Mouse (Mus musculus): ENCODE measurements around the gene Cript. TPM values are rescaled to one million over a fixed set of nuclear protein-coding genes. Genes with fewer than 3 reads are reported as not detected.
"Not testable (repeated sequence)": the region's sequence is repeated elsewhere in the genome, so short reads cannot be mapped to it uniquely, and the experiment has no call there.

The Cript gene
- polyA plus RNA-seq, 1 experiment from 2014 or later = 217 TPM

DNA sequence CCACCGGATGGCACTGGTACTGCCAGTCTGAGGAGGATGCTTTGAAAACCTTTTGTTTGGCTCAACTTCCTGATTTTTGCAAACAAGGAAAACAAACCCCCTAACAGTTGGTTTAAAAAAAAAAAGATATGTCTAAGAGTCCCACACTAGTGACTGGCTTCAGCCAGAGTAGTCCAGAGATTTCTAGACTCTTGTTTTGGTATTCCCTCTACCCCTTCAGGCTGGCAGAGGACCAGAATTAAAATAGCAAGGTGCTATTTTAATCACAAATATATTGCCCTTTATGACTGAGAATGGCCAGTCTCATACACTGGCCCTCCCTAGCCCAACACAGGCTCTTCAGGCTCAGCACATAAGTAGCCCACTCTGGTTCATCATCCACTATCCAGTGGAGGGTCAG, 30.3 kb downstream of the Cript start:
- 0 out of 2 replicates have a peak overlapping the region, but pooled peaks have one; percentile 28 for H3K27ac ChIP-seq (ENCODE audit: low read depth, low read length)
- 72% methylated on average over 1 of the region's 1 CpGs for WGBS

GRCm38 (mm10) chr17:87056761-87057160, 31.4 kb downstream of the Cript start:
- Histone ChIP-seq H3K9me3 (ENCODE audit: control insufficient read depth, low read length) (no peaks in the 10 kb centered on the region), H3K36me3 (ENCODE audit: control insufficient read depth, insufficient read depth, low read length) (no peaks in the 10 kb centered on the region), H3K4me2 (ENCODE audit: low read depth, low read length) (no peak overlapping the region), H3K4me1 (ENCODE audit: control insufficient read depth, insufficient read depth, low read length) (peaks cover 9% of the 10 kb centered on the region; the same call in 1 of the 2 replicates), H3K9ac (replicated peaks; ENCODE audit: low read depth, low read length) (no peak overlapping the region), H3K27me3 (ENCODE audit: control insufficient read depth, insufficient read depth, low read length) (no peaks in the 10 kb centered on the region), H3K27ac (ENCODE audit: low read depth, low read length) (no peak overlapping the region), H3K4me3 (ENCODE audit: low read depth, low read length) (no peak overlapping the region)
- WGBS = 94% methylated on average over 7 of the region's 7 CpGs
- no peak for ATAC-seq (ENCODE audit: low read depth)

More for the DNA sequence above, 30.3 kb downstream of the Cript start:
- ATAC-seq (ENCODE audit: low read depth) = no peak
- H3K36me3 ChIP-seq (ENCODE audit: control insufficient read depth, insufficient read depth, low read length) = no peaks in the 10 kb centered on the region
- no peak overlapping the region for H3K9ac ChIP-seq (replicated peaks; ENCODE audit: low read depth, low read length)
- H3K4me1 ChIP-seq (ENCODE audit: control insufficient read depth, insufficient read depth, low read length) = peaks cover 9% of the 10 kb centered on the region; the same call in 1 of the 2 replicates
- H3K4me3 ChIP-seq (ENCODE audit: low read depth, low read length) = no peak overlapping the region
- no peaks in the 10 kb centered on the region for H3K9me3 ChIP-seq (ENCODE audit: control insufficient read depth, low read length)
- H3K4me2 ChIP-seq (ENCODE audit: low read depth, low read length) = no peak overlapping the region
- no peaks in the 10 kb centered on the region for H3K27me3 ChIP-seq (ENCODE audit: control insufficient read depth, insufficient read depth, low read length)

GRCm38 (mm10) chr17:87057486-87058266, 32.3 kb downstream of the Cript start:
- Histone ChIP-seq H3K9ac (replicated peaks; ENCODE audit: low read depth, low read length) (no peak overlapping the region), H3K4me1 (ENCODE audit: control insufficient read depth, insufficient read depth, low read length) (peaks cover 9% of the 10 kb centered on the region; the same call in 1 of the 2 replicates), H3K27ac (ENCODE audit: low read depth, low read length) (no peak overlapping the region), H3K36me3 (ENCODE audit: control insufficient read depth, insufficient read depth, low read length) (no peaks in the 10 kb centered on the region), H3K4me2 (ENCODE audit: low read depth, low read length) (no peak overlapping the region), H3K27me3 (ENCODE audit: control insufficient read depth, insufficient read depth, low read length) (no peaks in the 10 kb centered on the region), H3K4me3 (ENCODE audit: low read depth, low read length) (no peak overlapping the region), H3K9me3 (ENCODE audit: control insufficient read depth, low read length) (no peaks in the 10 kb centered on the region)
- no peak for ATAC-seq (ENCODE audit: low read depth)
- WGBS = 89% methylated on average over 8 of the region's 8 CpGs

- no peak for ATAC-seq (ENCODE audit: low read depth)
- Histone ChIP-seq H3K9me3 (ENCODE audit: control insufficient read depth, low read length) (no peaks in the 10 kb centered on the region), H3K4me1 (ENCODE audit: control insufficient read depth, insufficient read depth, low read length) (no peaks in the 10 kb centered on the region), H3K4me2 (ENCODE audit: low read depth, low read length) (no peak overlapping the region), H3K27ac (ENCODE audit: low read depth, low read length) (no peak overlapping the region), H3K9ac (replicated peaks; ENCODE audit: low read depth, low read length) (no peak overlapping the region), H3K36me3 (ENCODE audit: control insufficient read depth, insufficient read depth, low read length) (no peaks in the 10 kb centered on the region), H3K27me3 (ENCODE audit: control insufficient read depth, insufficient read depth, low read length) (no peaks in the 10 kb centered on the region), H3K4me3 (ENCODE audit: low read depth, low read length) (no peak overlapping the region)
- 85% methylated on average over 9 of the region's 9 CpGs for WGBS
These were observed 37.3 kb downstream of the Cript start for GRCm38 (mm10) chr17:87062639-87063038.

DNA sequence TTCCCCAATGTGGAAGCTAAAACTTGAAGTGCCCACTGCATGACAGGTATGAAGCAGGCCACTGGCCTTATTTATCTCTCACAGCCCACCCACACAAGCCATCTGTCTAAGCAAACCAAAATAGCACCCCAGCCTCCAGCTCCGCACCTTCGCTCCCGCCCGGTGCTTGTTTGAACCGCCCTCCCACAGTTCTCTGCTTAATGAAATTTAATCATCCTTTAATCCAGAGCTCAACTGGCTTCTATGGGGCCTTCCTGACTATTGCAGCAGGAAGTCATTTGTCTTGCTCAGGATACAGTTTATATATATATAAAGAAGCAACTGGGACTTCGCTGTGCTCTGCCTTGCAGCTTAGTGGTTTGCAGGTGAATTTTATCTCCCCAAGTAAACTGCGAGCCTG, 38.1 kb downstream of the Cript start:
- Histone ChIP-seq H3K27ac (ENCODE audit: low read depth, low read length) (no peak overlapping the region), H3K9ac (replicated peaks; ENCODE audit: low read depth, low read length) (no peak overlapping the region), H3K9me3 (ENCODE audit: control insufficient read depth, low read length) (no peaks in the 10 kb centered on the region), H3K36me3 (ENCODE audit: control insufficient read depth, insufficient read depth, low read length) (no peaks in the 10 kb centered on the region), H3K4me3 (ENCODE audit: low read depth, low read length) (no peak overlapping the region), H3K4me2 (ENCODE audit: low read depth, low read length) (no peak overlapping the region), H3K27me3 (ENCODE audit: control insufficient read depth, insufficient read depth, low read length) (no peaks in the 10 kb centered on the region), H3K4me1 (ENCODE audit: control insufficient read depth, insufficient read depth, low read length) (no peaks in the 10 kb centered on the region)
- no peak for ATAC-seq (ENCODE audit: low read depth)
- 82% methylated on average over 7 of the region's 7 CpGs for WGBS

- Histone ChIP-seq H3K4me2 (ENCODE audit: low read depth, low read length) (no peak overlapping the region), H3K27ac (ENCODE audit: low read depth, low read length) (no peak overlapping the region), H3K4me1 (ENCODE audit: control insufficient read depth, insufficient read depth, low read length) (no peaks in the 10 kb centered on the region), H3K9ac (replicated peaks; ENCODE audit: low read depth, low read length) (no peak overlapping the region), H3K27me3 (ENCODE audit: control insufficient read depth, insufficient read depth, low read length) (no peaks in the 10 kb centered on the region), H3K4me3 (ENCODE audit: low read depth, low read length) (no peak overlapping the region), H3K36me3 (ENCODE audit: control insufficient read depth, insufficient read depth, low read length) (no peaks in the 10 kb centered on the region), H3K9me3 (ENCODE audit: control insufficient read depth, low read length) (no peaks in the 10 kb centered on the region)
- 80% methylated on average over 6 of the region's 6 CpGs for WGBS
- ATAC-seq (ENCODE audit: low read depth) = no peak
These were observed 38.6 kb downstream of the Cript start for GRCm38 (mm10) chr17:87063969-87064368.

DNA sequence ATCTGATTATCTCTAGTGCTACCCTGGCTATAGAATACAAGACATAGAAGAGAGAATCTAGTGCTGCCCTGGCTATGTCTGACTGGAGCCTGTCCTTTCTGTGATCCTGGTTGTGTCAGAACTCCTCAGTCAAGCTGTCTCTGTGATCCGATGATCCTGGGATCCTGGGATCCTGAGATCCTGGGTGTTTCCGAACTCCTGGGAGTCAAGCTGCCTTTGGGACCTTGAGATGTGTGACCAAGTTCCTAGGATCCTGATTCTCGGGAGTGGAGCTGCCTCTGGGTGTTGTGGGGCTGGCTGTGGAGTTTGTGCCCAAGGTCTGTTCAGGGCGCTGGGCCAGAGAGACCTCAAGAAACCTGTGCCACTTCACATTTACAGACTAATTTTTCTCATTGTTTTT, 43.6 kb downstream of the Cript start:
- no peaks in the 10 kb centered on the region for H3K36me3 ChIP-seq (ENCODE audit: control insufficient read depth, insufficient read depth, low read length)
- no peak overlapping the region for H3K4me2 ChIP-seq (ENCODE audit: low read depth, low read length)
- H3K27ac ChIP-seq (ENCODE audit: low read depth, low read length) = no peak overlapping the region
- 94% methylated on average over 4 of the region's 4 CpGs for WGBS
- no peak overlapping the region for H3K4me3 ChIP-seq (ENCODE audit: low read depth, low read length)
- no peak for ATAC-seq (ENCODE audit: low read depth)
- no peak overlapping the region for H3K9ac ChIP-seq (replicated peaks; ENCODE audit: low read depth, low read length)
- H3K9me3 ChIP-seq (ENCODE audit: control insufficient read depth, low read length) = no peaks in the 10 kb centered on the region
- no peaks in the 10 kb centered on the region for H3K4me1 ChIP-seq (ENCODE audit: control insufficient read depth, insufficient read depth, low read length)
- no peaks in the 10 kb centered on the region for H3K27me3 ChIP-seq (ENCODE audit: control insufficient read depth, insufficient read depth, low read length)

GRCm38 (mm10) chr17:87072183-87072582, 46.8 kb downstream of the Cript start:
- not testable (repeated sequence) for H3K4me2 ChIP-seq (ENCODE audit: low read depth, low read length); H3K36me3 ChIP-seq (ENCODE audit: control insufficient read depth, insufficient read depth, low read length); H3K27me3 ChIP-seq (ENCODE audit: control insufficient read depth, insufficient read depth, low read length); H3K9ac ChIP-seq (replicated peaks; ENCODE audit: low read depth, low read length); H3K4me1 ChIP-seq (ENCODE audit: control insufficient read depth, insufficient read depth, low read length); H3K9me3 ChIP-seq (ENCODE audit: control insufficient read depth, low read length); H3K4me3 ChIP-seq (ENCODE audit: low read depth, low read length); ATAC-seq (ENCODE audit: low read depth); H3K27ac ChIP-seq (ENCODE audit: low read depth, low read length)
- WGBS = 100% methylated on average over 1 of the region's 1 CpGs

DNA sequence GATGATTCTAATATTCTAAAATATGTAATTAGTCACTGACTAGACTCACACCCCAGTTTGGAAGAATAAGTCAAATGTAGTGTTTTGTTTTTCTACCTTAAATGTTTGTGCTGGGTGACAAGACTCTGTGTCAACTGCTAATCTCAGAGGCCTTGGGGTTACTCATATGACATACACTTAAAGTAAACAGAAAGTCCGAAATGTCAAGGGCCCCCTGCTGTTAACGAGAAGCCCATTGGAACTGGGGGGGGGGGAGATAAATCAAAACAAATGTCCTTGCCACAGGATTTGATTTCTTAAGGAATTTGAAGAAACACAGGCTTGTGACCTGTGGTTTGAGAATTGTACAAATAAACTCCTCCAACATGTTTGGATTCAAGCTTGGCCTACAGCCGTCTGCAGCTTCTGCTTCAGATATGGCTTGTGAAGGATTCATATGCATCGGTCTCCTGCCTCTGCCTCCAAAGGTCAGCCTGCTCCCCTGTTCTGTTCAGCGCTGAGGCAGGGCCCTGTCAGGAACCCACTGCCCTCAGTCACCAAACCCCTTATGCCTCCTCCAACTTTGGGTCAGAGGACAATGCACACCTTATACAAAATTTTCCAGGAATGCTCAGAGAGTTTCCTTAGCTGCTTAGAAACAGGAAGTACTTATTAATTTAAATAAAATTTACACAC, 47.6 kb downstream of the Cript start:
- 85% methylated on average over 5 of the region's 5 CpGs for WGBS
- no peak for ATAC-seq (ENCODE audit: low read depth)
- no peaks in the 10 kb centered on the region for H3K9me3 ChIP-seq (ENCODE audit: control insufficient read depth, low read length)
- no peak overlapping the region for H3K4me3 ChIP-seq (ENCODE audit: low read depth, low read length)
- no peak overlapping the region for H3K27ac ChIP-seq (ENCODE audit: low read depth, low read length)
- no peaks in the 10 kb centered on the region for H3K4me1 ChIP-seq (ENCODE audit: control insufficient read depth, insufficient read depth, low read length)
- H3K36me3 ChIP-seq (ENCODE audit: control insufficient read depth, insufficient read depth, low read length) = no peaks in the 10 kb centered on the region
- H3K4me2 ChIP-seq (ENCODE audit: low read depth, low read length) = no peak overlapping the region
- no peak overlapping the region for H3K9ac ChIP-seq (replicated peaks; ENCODE audit: low read depth, low read length)
- H3K27me3 ChIP-seq (ENCODE audit: control insufficient read depth, insufficient read depth, low read length) = no peaks in the 10 kb centered on the region
